In genomic region chr8:75372006-75372405, GRCm38 (mm10) we compare ENCODE assay signal across 23 mouse cellular contexts. TPM values are rescaled to one million over a fixed set of nuclear protein-coding genes. Genes with fewer than 3 reads are reported as not detected.
"Had no signal": no experiment of that assay in that cellular context is flagged by ENCODE, and none has a peak within 500 bp of the region (broad histone marks: within the 10 kb centered on the region; RNA-seq: fewer than 3 reads in every experiment).

No protein-coding gene starts in this region.

- H3K4me2 ChIP-seq: lung, embryonic 14.5 days; midbrain, embryonic 12.5 days; neural tube, embryonic 13.5 days; neural tube, embryonic 15.5 days had no signal

- H3K9me3 ChIP-seq: midbrain, embryonic 10.5 days; midbrain, embryonic 12.5 days; neural tube, embryonic 13.5 days; neural tube, embryonic 15.5 days had no signal

- H3K9ac ChIP-seq: lung, embryonic 14.5 days; midbrain, embryonic 12.5 days; neural tube, embryonic 13.5 days; neural tube, embryonic 15.5 days had no signal

- H3K4me3 ChIP-seq: midbrain, embryonic 10.5 days; midbrain, embryonic 12.5 days; myocyte; neural tube, embryonic 13.5 days; neural tube, embryonic 15.5 days had no signal

- DNase-seq: lung, embryonic 14.5 days; lung, postnatal 10 days; lung, postnatal 4 days; midbrain, embryonic 14.5 days; retina, postnatal 1 day; right cerebral cortex, adult 18-20 months; right cerebral cortex, postnatal 25 days; right cerebral cortex, postnatal 4 days; spleen, adult 18-20 months; thymus, adult 18-20 months; thymus, postnatal 14 days; thymus, postnatal 36 days had no signal

- ATAC-seq: midbrain, embryonic 16.5 days had no signal

- H3K27ac ChIP-seq: midbrain, embryonic 10.5 days; midbrain, embryonic 12.5 days; neural tube, embryonic 13.5 days; neural tube, embryonic 15.5 days had no signal

- H3K27me3 ChIP-seq: neural tube, embryonic 13.5 days; neural tube, embryonic 15.5 days had no signal

- H3K36me3 ChIP-seq: midbrain, embryonic 10.5 days; midbrain, embryonic 12.5 days; neural tube, embryonic 13.5 days; neural tube, embryonic 15.5 days had no signal

- H3K4me1 ChIP-seq: midbrain, embryonic 12.5 days; neural tube, embryonic 13.5 days; neural tube, embryonic 15.5 days had no signal

RNA-seq across cellular contexts. Expression of gene Gm10358, which starts 34.4 kb away (rescaled TPM):
- total RNA-seq: megakaryocyte-erythroid progenitor cell, adult 5-6 weeks had no signal
- polyA plus RNA-seq: lung, embryonic 16.5 days; midbrain, embryonic 12.5 days; midbrain, embryonic 14.5 days; midbrain, embryonic 16.5 days; neural tube, embryonic 11.5 days; neural tube, embryonic 13.5 days; stomach, embryonic 14.5 days; thymus, postnatal 0 days had no signal
